Mouse (Mus musculus): Measurements from ENCODE around the gene Rusc2. TPM values are rescaled to one million over a fixed set of nuclear protein-coding genes. Genes with fewer than 3 reads are reported as not detected.

Gene Rusc2
- polyA plus RNA-seq, 1 experiment, result 11.5 TPM

- Histone ChIP-seq H3K4me3 (replicated peaks) (peak overlapping the region; percentile 15), H3K36me3 (replicated peaks; ENCODE audit: low read length) (peaks cover 36% of the 10 kb centered on the region), H3K27me3 (replicated peaks) (peaks cover 57% of the 10 kb centered on the region), H3K9me3 (no peaks in the 10 kb centered on the region), H3K4me1 (peaks cover 16% of the 10 kb centered on the region)
- TF ChIP-seq FLI1 (IDR thresholded peaks at IDR 0.05; ENCODE audit: low read length), result no peak
- no peak for TF ChIP-seq GATA1 (IDR thresholded peaks at IDR 0.05; ENCODE audit: borderline replicate concordance, low read length)
Measured at GRCm38 (mm10) chr4:43406162-43406971, 24.6 kb downstream of the Rusc2 start.

DNA sequence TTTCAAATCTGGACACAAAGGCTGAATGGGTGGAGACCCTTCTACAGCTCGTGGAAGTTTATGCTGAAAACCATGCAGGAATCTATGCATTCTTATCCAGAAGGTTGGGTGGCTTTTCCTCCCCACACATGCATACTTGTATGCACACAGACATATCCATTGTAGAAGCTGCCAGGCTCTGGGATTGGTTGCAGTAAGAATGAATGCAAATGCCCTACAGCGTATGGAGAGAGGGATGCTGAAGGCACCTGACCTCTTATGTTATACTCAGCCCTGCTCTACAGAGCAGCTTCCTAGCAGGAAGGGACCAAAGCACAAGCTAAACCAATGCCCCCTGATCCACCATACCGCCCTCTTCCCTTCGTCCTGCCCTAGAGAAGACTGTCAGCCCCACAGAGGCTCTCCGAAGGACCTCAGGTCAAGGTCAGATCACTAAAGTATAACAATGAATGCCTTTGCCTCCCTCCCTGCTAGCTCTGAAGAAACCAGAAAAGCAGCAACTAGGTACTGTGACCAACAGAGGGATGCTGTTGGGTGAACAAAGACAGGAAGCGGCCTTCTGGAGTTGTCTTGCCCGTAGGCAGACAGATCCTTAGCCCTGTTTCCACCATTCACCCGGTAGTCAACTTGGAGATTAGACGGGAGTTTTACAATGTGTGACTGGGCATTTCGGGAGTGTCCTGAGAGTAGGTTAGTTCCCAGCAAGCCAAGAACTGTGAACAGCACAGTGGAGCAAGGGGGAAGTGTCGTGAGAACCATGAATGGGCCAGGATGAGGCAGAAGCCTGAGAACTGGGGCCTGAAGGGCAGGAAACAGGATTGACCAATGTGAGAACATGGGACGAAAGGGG, 25.5 kb downstream of the Rusc2 start:
- TF ChIP-seq FLI1 (IDR thresholded peaks at IDR 0.05; ENCODE audit: low read length), result no peak
- TF ChIP-seq GATA1 (IDR thresholded peaks at IDR 0.05; ENCODE audit: borderline replicate concordance, low read length), result no peak
- Histone ChIP-seq H3K9me3 (no peaks in the 10 kb centered on the region), H3K27me3 (replicated peaks) (peaks cover 51% of the 10 kb centered on the region), H3K36me3 (replicated peaks; ENCODE audit: low read length) (peaks cover 30% of the 10 kb centered on the region), H3K4me1 (peaks cover 16% of the 10 kb centered on the region), H3K4me3 (replicated peaks) (no peak overlapping the region)

DNA sequence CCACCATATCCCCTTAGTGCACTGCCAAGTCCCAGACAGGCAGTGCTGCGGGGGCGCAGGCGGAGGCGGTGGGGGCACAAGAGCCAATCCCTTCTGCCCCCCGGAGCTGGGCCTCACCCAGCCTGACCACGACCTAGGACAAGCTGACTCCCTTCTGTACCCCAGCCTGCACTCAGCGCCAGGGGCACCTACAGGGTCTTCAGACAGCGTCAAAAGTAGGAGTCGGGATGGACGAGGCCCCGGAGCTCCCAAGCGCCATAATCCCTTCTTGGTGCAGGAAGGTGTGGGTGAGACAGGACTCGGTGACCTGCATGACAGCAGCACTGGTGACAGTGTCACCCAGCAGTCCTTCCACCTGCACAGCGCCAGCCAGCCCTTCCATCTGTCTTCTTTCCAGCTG, 33.0 kb downstream of the Rusc2 start:
- H3K4me1 ChIP-seq, result peaks cover 10% of the 10 kb centered on the region
- peaks cover 18% of the 10 kb centered on the region for H3K9me3 ChIP-seq
- TF ChIP-seq GATA1 (IDR thresholded peaks at IDR 0.05; ENCODE audit: borderline replicate concordance, low read length), result no peak
- no peak for TF ChIP-seq FLI1 (IDR thresholded peaks at IDR 0.05; ENCODE audit: low read length)
- H3K27me3 ChIP-seq (replicated peaks), result peaks cover 16% of the 10 kb centered on the region
- H3K36me3 ChIP-seq (replicated peaks; ENCODE audit: low read length), result peaks cover 54% of the 10 kb centered on the region
- peak overlapping the region; percentile 11 for H3K4me3 ChIP-seq (replicated peaks)

DNA sequence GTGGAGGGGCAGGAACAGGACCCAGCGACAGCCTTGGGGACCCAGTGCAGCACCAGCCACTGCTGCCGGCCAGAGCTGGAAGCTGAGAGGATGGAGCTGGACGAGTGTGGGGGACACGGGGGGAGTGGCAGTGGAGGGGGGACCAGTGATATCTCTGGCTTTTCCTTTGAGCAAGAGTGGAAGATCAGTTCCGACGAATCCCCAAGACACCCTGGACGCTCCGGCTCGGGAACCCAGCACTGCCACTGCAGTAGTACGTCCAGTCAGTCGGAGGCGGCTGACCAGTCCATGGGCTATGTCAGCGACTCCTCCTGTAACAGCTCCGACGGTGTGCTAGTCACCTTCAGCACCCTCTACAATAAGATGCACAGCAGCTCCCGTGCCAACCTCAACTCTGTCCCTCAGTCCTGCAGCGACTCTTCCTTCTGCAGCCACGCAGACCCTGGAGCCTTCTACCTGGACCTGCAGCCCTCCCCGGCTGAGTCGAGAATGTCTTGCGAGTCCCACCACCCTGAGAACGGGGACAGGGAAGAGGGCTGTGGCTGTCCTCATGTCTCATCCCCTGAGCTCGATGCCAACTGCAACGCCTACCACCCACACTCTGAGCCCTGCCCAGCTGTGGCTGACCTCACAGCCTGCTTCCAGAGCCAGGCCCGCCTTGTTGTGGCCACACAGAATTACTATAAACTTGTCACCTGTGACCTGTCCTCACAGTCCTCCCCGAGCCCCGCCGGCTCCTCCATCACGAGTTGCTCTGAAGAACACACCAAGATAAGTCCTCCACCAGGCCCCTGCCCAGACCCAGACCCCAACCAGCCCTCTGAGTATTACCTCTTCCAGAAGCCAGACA, 33.7 kb downstream of the Rusc2 start:
- no peak overlapping the region for H3K4me3 ChIP-seq (replicated peaks)
- TF ChIP-seq FLI1 (IDR thresholded peaks at IDR 0.05; ENCODE audit: low read length), result no peak
- no peak for TF ChIP-seq GATA1 (IDR thresholded peaks at IDR 0.05; ENCODE audit: borderline replicate concordance, low read length)
- H3K4me1 ChIP-seq, result peaks cover 15% of the 10 kb centered on the region
- H3K9me3 ChIP-seq, result peaks cover 18% of the 10 kb centered on the region
- peaks cover 56% of the 10 kb centered on the region for H3K36me3 ChIP-seq (replicated peaks; ENCODE audit: low read length)
- peaks cover 16% of the 10 kb centered on the region for H3K27me3 ChIP-seq (replicated peaks)

DNA sequence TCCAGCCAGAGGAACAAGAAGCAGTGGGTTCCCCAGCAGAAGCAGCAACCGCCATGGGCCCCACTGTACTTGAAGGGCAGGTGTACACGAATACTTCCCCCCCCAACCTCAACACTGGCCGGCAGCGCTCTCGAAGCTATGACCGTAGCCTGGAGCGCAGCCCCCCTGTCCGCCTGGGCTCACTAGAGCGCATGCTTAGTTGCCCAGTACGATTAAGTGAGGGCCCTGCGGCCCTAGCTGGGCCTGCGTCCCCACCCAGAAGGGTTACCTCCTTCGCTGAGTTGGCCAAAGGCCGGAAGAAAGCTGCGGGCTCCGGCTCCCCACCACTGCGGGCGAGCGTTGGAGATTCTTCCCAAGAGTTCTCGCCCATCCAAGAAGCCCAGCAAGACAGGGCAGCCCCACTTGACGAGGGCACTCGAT, 34.3 kb downstream of the Rusc2 start:
- no peak for TF ChIP-seq GATA1 (IDR thresholded peaks at IDR 0.05; ENCODE audit: borderline replicate concordance, low read length)
- TF ChIP-seq FLI1 (IDR thresholded peaks at IDR 0.05; ENCODE audit: low read length), result no peak
- Histone ChIP-seq H3K4me1 (peaks cover 15% of the 10 kb centered on the region), H3K27me3 (replicated peaks) (peaks cover 16% of the 10 kb centered on the region), H3K9me3 (peaks cover 18% of the 10 kb centered on the region), H3K36me3 (replicated peaks; ENCODE audit: low read length) (peaks cover 57% of the 10 kb centered on the region), H3K4me3 (replicated peaks) (no peak overlapping the region)

- TF ChIP-seq GATA1 (IDR thresholded peaks at IDR 0.05; ENCODE audit: borderline replicate concordance, low read length), result no peak
- TF ChIP-seq FLI1 (IDR thresholded peaks at IDR 0.05; ENCODE audit: low read length), result no peak
- Histone ChIP-seq H3K4me3 (replicated peaks) (no peak overlapping the region), H3K27me3 (replicated peaks) (peaks cover 20% of the 10 kb centered on the region)
Measured at GRCm38 (mm10) chr4:43417269-43418062, 35.7 kb downstream of the Rusc2 start.

GRCm38 (mm10) chr4:43418450-43418849, 36.7 kb downstream of the Rusc2 start:
- TF ChIP-seq GATA1 (IDR thresholded peaks at IDR 0.05; ENCODE audit: borderline replicate concordance, low read length) (no peak), FLI1 (IDR thresholded peaks at IDR 0.05; ENCODE audit: low read length) (no peak)
- peaks cover 15% of the 10 kb centered on the region for H3K4me1 ChIP-seq
- no peak overlapping the region for H3K4me3 ChIP-seq (replicated peaks)
- peaks cover 20% of the 10 kb centered on the region for H3K27me3 ChIP-seq (replicated peaks)
- peaks cover 18% of the 10 kb centered on the region for H3K9me3 ChIP-seq
- H3K36me3 ChIP-seq (replicated peaks; ENCODE audit: low read length), result peaks cover 78% of the 10 kb centered on the region

More at GRCm38 (mm10) chr4:43417269-43418062, 35.7 kb downstream of the Rusc2 start:
- Histone ChIP-seq H3K4me1 (peaks cover 15% of the 10 kb centered on the region), H3K9me3 (peaks cover 18% of the 10 kb centered on the region), H3K36me3 (replicated peaks; ENCODE audit: low read length) (peaks cover 68% of the 10 kb centered on the region)

DNA sequence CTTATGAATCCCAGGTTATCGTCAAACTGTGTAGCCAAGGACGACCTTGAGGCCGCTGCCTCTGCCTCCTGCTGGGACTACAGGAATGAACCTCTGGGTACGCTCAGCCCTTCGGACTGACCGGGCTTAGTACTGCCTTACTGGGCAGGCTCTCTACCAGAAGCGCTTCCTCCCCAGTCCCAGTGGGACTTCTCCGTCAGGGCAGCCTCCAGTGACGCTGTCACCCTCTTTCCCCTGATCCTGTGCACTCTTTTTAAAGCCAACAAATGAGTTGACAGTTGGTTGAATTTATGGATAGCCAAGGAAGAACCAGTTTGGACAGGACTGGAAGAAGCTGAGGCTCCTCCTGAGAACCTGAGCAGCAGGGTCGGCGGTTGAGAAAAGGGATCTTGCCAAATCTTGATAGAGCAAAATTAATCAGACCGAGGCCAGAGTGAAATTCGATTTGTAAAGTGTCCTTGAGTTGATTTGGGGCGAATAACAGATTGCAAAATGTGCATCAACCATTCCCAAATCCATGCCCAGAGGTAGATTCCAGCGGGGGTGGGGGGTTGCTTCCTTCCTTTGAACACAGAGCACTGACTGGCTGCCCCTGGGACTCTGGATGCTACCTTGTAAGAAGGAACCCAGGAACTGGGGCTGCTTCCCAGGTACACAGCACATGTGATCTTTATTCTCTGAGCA, 37.3 kb downstream of the Rusc2 start:
- no peak for TF ChIP-seq GATA1 (IDR thresholded peaks at IDR 0.05; ENCODE audit: borderline replicate concordance, low read length)
- TF ChIP-seq FLI1 (IDR thresholded peaks at IDR 0.05; ENCODE audit: low read length), result no peak
- peaks cover 82% of the 10 kb centered on the region for H3K36me3 ChIP-seq (replicated peaks; ENCODE audit: low read length)
- peaks cover 18% of the 10 kb centered on the region for H3K9me3 ChIP-seq
- H3K27me3 ChIP-seq (replicated peaks), result peaks cover 26% of the 10 kb centered on the region
- no peak overlapping the region for H3K4me3 ChIP-seq (replicated peaks)
- H3K4me1 ChIP-seq, result peaks cover 15% of the 10 kb centered on the region

Data from megakaryocyte, embryonic 14.5 days (primary cell).